Mouse (Mus musculus) neural tube, embryonic 12.5 days (tissue): ENCODE data around the gene Ttc28. TPM values are rescaled to one million over a fixed set of nuclear protein-coding genes. Genes with fewer than 3 reads are reported as not detected.
A peak's percentile ranks its signal among the peaks of the same experiment; 100 is the strongest.

Source experiments
- ATAC-seq: fragments of 200-750 bp; cut with Nextera tagmentation; 2 replicates; pipeline ENCODE4 v1.8.0; 2017; ENCODE audit warnings: low read depth, mild to moderate bottlenecking, moderate TSS enrichment, moderate library complexity; ENCODE audit not compliant: low FRiP score
- H3K27ac ChIP-seq: fragments of 300-500 bp; sonication (generic); 2 replicates; pipeline ENCODE4 v1.5.1; 2016
- H3K27me3 ChIP-seq: fragments of 300-500 bp; sonication (generic); replicated peaks from 2 replicates; pipeline ENCODE4 v1.6.1; 2016; ENCODE audit warnings: mild to moderate bottlenecking
- H3K36me3 ChIP-seq: fragments of 300-500 bp; sonication (generic); 2 replicates; pipeline ENCODE4 v1.6.1; 2016; ENCODE audit warnings: mild to moderate bottlenecking
- H3K4me1 ChIP-seq: fragments of 300-500 bp; sonication (generic); 2 replicates; pipeline ENCODE4 v1.6.1; 2016
- H3K4me2 ChIP-seq: fragments of 300-500 bp; sonication (generic); replicated peaks from 2 replicates; pipeline ENCODE4 v1.6.1; 2016; ENCODE audit warnings: mild to moderate bottlenecking
- H3K4me3 ChIP-seq: fragments of 300-500 bp; sonication (generic); 2 replicates; pipeline ENCODE4 v1.5.1; 2016
- H3K9ac ChIP-seq: fragments of 300-500 bp; sonication (generic); 2 replicates; pipeline ENCODE4 v1.6.1; 2016; ENCODE audit warnings: mild to moderate bottlenecking
- H3K9me3 ChIP-seq: fragments of 300-500 bp; sonication (generic); 2 replicates; pipeline ENCODE4 v1.6.1; 2016; ENCODE audit warnings: mild to moderate bottlenecking
- WGBS: fragments of 180-500 bp; shearing (Covaris S2); methylation state at CpG from one replicate; pipeline ENCODE4 v1.1.7; 2016; 5-methylcytosine and 5-hydroxymethylcytosine counted together
- polyA plus RNA-seq: library from polyadenylated mRNA; unstranded; fragments of >200 nt; fragmentation: Nextera tagmentation; extraction: Ambion mirVana; gene quantifications from 2 replicates; pipeline ENCODE4 v1.2.1, GENCODE M21; 2016

Ttc28 gene
- polyA plus RNA-seq, 1 experiment from 2014 or later = 21.8 TPM

GRCm38 (mm10) chr5:111137742-111138141 lies 258.1 kb downstream of the Ttc28 start:
- Histone ChIP-seq H3K4me3 (no peak overlapping the region), H3K27ac (no peak overlapping the region), H3K9ac (no peak overlapping the region), H3K27me3 (no peaks in the 10 kb centered on the region), H3K4me2 (peak overlapping the region; percentile 14), H3K9me3 (no peaks in the 10 kb centered on the region), H3K36me3 (no peaks in the 10 kb centered on the region), H3K4me1 (peaks cover 53% of the 10 kb centered on the region)
- WGBS = 16% methylated on average over 13 of the region's 13 CpGs
- ATAC-seq = peak; percentile 11; the same call in 1 of the 2 replicates

- Histone ChIP-seq H3K4me2 (peak overlapping the region; percentile 14), H3K36me3 (no peaks in the 10 kb centered on the region), H3K9me3 (no peaks in the 10 kb centered on the region), H3K4me3 (no peak overlapping the region), H3K9ac (no peak overlapping the region), H3K4me1 (peaks cover 53% of the 10 kb centered on the region), H3K27me3 (no peaks in the 10 kb centered on the region), H3K27ac (no peak overlapping the region)
- ATAC-seq = peak; percentile 64
- 23% methylated on average over 11 of the region's 11 CpGs for WGBS
These were observed 258.7 kb downstream of the Ttc28 start for GRCm38 (mm10) chr5:111138239-111138833.

GRCm38 (mm10) chr5:111138927-111139565 lies 259.4 kb downstream of the Ttc28 start:
- H3K27me3 ChIP-seq = no peaks in the 10 kb centered on the region
- H3K4me3 ChIP-seq = no peak overlapping the region
- H3K9me3 ChIP-seq = no peaks in the 10 kb centered on the region
- WGBS = 72% methylated on average over 7 of the region's 7 CpGs
- H3K9ac ChIP-seq = no peak overlapping the region
- no peak overlapping the region for H3K27ac ChIP-seq
- no peaks in the 10 kb centered on the region for H3K36me3 ChIP-seq
- ATAC-seq = no peak
- no peak overlapping the region for H3K4me2 ChIP-seq
- peaks cover 53% of the 10 kb centered on the region for H3K4me1 ChIP-seq

- Histone ChIP-seq H3K9me3 (no peaks in the 10 kb centered on the region), H3K4me2 (no peak overlapping the region), H3K4me3 (no peak overlapping the region), H3K36me3 (no peaks in the 10 kb centered on the region), H3K4me1 (peaks cover 53% of the 10 kb centered on the region), H3K27ac (no peak overlapping the region), H3K9ac (no peak overlapping the region), H3K27me3 (no peaks in the 10 kb centered on the region)
- WGBS = 73% methylated on average over 14 of the region's 14 CpGs
- ATAC-seq = no peak
These were observed 260.0 kb downstream of the Ttc28 start for GRCm38 (mm10) chr5:111139622-111140021.

GRCm38 (mm10) chr5:111141139-111141885 lies 261.7 kb downstream of the Ttc28 start:
- Histone ChIP-seq H3K4me3 (no peak overlapping the region), H3K9me3 (no peaks in the 10 kb centered on the region), H3K9ac (no peak overlapping the region), H3K36me3 (no peaks in the 10 kb centered on the region), H3K27ac (no peak overlapping the region), H3K27me3 (no peaks in the 10 kb centered on the region), H3K4me2 (no peak overlapping the region), H3K4me1 (peaks cover 51% of the 10 kb centered on the region)
- 53% methylated on average over 20 of the region's 20 CpGs for WGBS
- no peak for ATAC-seq

GRCm38 (mm10) chr5:111142837-111143236 lies 263.2 kb downstream of the Ttc28 start:
- ATAC-seq = no peak
- H3K9me3 ChIP-seq = no peaks in the 10 kb centered on the region
- peaks cover 35% of the 10 kb centered on the region for H3K4me1 ChIP-seq
- no peak overlapping the region for H3K4me2 ChIP-seq
- no peak overlapping the region for H3K9ac ChIP-seq
- no peak overlapping the region for H3K27ac ChIP-seq
- H3K4me3 ChIP-seq = no peak overlapping the region
- H3K36me3 ChIP-seq = no peaks in the 10 kb centered on the region
- no peaks in the 10 kb centered on the region for H3K27me3 ChIP-seq
- 81% methylated on average over 4 of the region's 4 CpGs for WGBS

GRCm38 (mm10) chr5:111144411-111144810 lies 264.8 kb downstream of the Ttc28 start:
- Histone ChIP-seq H3K4me2 (no peak overlapping the region), H3K4me3 (no peak overlapping the region), H3K27ac (no peak overlapping the region), H3K9ac (no peak overlapping the region), H3K4me1 (peaks cover 20% of the 10 kb centered on the region), H3K9me3 (no peaks in the 10 kb centered on the region), H3K36me3 (no peaks in the 10 kb centered on the region), H3K27me3 (no peaks in the 10 kb centered on the region)
- no peak for ATAC-seq
- 83% methylated on average over 7 of the region's 7 CpGs for WGBS

- Histone ChIP-seq H3K4me2 (no peak overlapping the region), H3K9me3 (no peaks in the 10 kb centered on the region), H3K4me3 (no peak overlapping the region), H3K9ac (no peak overlapping the region), H3K27me3 (no peaks in the 10 kb centered on the region), H3K36me3 (no peaks in the 10 kb centered on the region), H3K4me1 (peaks cover 43% of the 10 kb centered on the region), H3K27ac (no peak overlapping the region)
- no peak for ATAC-seq
- 95% methylated on average over 14 of the region's 14 CpGs for WGBS
These were observed 271.0 kb downstream of the Ttc28 start for GRCm38 (mm10) chr5:111150581-111150980.

- WGBS = 37% methylated on average over 19 of the region's 19 CpGs
- H3K27me3 ChIP-seq = no peaks in the 10 kb centered on the region
- H3K27ac ChIP-seq = 0 out of 2 replicates have a peak overlapping the region, but pooled peaks have one; percentile 46
- H3K4me1 ChIP-seq = peaks cover 45% of the 10 kb centered on the region
- no peak overlapping the region for H3K4me2 ChIP-seq
- no peak overlapping the region for H3K4me3 ChIP-seq
- H3K9me3 ChIP-seq = no peaks in the 10 kb centered on the region
- no peaks in the 10 kb centered on the region for H3K36me3 ChIP-seq
- peak overlapping the region; percentile 17; the same call in 1 of the 2 replicates for H3K9ac ChIP-seq
- no peak for ATAC-seq
These were observed 272.5 kb downstream of the Ttc28 start for GRCm38 (mm10) chr5:111151882-111152759.

GRCm38 (mm10) chr5:111154586-111154985 lies 275.0 kb downstream of the Ttc28 start:
- Histone ChIP-seq H3K27me3 (no peaks in the 10 kb centered on the region), H3K36me3 (no peaks in the 10 kb centered on the region), H3K9me3 (no peaks in the 10 kb centered on the region), H3K27ac (no peak overlapping the region), H3K9ac (no peak overlapping the region), H3K4me3 (no peak overlapping the region), H3K4me1 (peaks cover 58% of the 10 kb centered on the region), H3K4me2 (no peak overlapping the region)
- peak; percentile 88 for ATAC-seq
- 16% methylated on average over 7 of the region's 7 CpGs for WGBS

GRCm38 (mm10) chr5:111155271-111155670 lies 275.7 kb downstream of the Ttc28 start:
- H3K4me2 ChIP-seq = no peak overlapping the region
- no peaks in the 10 kb centered on the region for H3K9me3 ChIP-seq
- H3K36me3 ChIP-seq = no peaks in the 10 kb centered on the region
- 90% methylated on average over 4 of the region's 4 CpGs for WGBS
- H3K4me3 ChIP-seq = no peak overlapping the region
- no peak overlapping the region for H3K27ac ChIP-seq
- H3K9ac ChIP-seq = no peak overlapping the region
- H3K4me1 ChIP-seq = peaks cover 64% of the 10 kb centered on the region
- no peak for ATAC-seq
- no peaks in the 10 kb centered on the region for H3K27me3 ChIP-seq

- Histone ChIP-seq H3K9ac (no peak overlapping the region), H3K36me3 (no peaks in the 10 kb centered on the region), H3K27ac (no peak overlapping the region), H3K4me3 (no peak overlapping the region), H3K9me3 (no peaks in the 10 kb centered on the region), H3K27me3 (no peaks in the 10 kb centered on the region), H3K4me1 (peaks cover 67% of the 10 kb centered on the region), H3K4me2 (no peak overlapping the region)
- WGBS = 92% methylated on average over 12 of the region's 12 CpGs
- ATAC-seq = no peak
These were observed 276.3 kb downstream of the Ttc28 start for GRCm38 (mm10) chr5:111155928-111156327.
